Mouse (Mus musculus) embryonic facial prominence, embryonic 10.5 days (tissue): ENCODE results near the gene Zcrb1. TPM values are rescaled to one million over a fixed set of nuclear protein-coding genes. Genes with fewer than 3 reads are reported as not detected.
A peak's percentile ranks its signal among the peaks of the same experiment; 100 is the strongest.

Experiments
- DNase-seq: peaks from one replicate; pipeline ENCODE4 v3.0.0-alpha.2; 2017; ENCODE audit warnings: low spot score
- H3K27ac ChIP-seq: fragments of 300-500 bp; sonication (generic); replicated peaks from 2 replicates; pipeline ENCODE4 v1.5.1; 2016; ENCODE audit warnings: mild to moderate bottlenecking
- H3K27me3 ChIP-seq: fragments of 300-500 bp; sonication (generic); replicated peaks from 2 replicates; pipeline ENCODE4 v1.6.1; 2016; ENCODE audit warnings: low read depth, mild to moderate bottlenecking; ENCODE audit not compliant: poor library complexity, severe bottlenecking
- H3K36me3 ChIP-seq: fragments of 300-500 bp; sonication (generic); replicated peaks from 2 replicates; pipeline ENCODE4 v1.6.1; 2016; ENCODE audit warnings: mild to moderate bottlenecking, moderate library complexity
- H3K4me1 ChIP-seq: fragments of 300-500 bp; sonication (generic); 2 replicates; pipeline ENCODE4 v1.6.1; 2016
- H3K4me3 ChIP-seq: fragments of 300-500 bp; sonication (generic); 2 replicates; pipeline ENCODE4 v1.5.1; 2016; ENCODE audit warnings: mild to moderate bottlenecking, moderate library complexity
- H3K9me3 ChIP-seq: fragments of 300-500 bp; sonication (generic); 2 replicates; pipeline ENCODE4 v1.6.1; 2016; ENCODE audit warnings: mild to moderate bottlenecking
- WGBS: fragments of 180-500 bp; shearing (Covaris S2); methylation state at CpG from one replicate; pipeline ENCODE4 v1.1.7; 2016; 5-methylcytosine and 5-hydroxymethylcytosine counted together
- polyA plus RNA-seq: library from polyadenylated mRNA; unstranded; fragments of >200 nt; fragmentation: Nextera tagmentation; extraction: Ambion mirVana; gene quantifications from 2 replicates; pipeline ENCODE4 v1.2.1, GENCODE M21; 2016

The Zcrb1 gene
- 157 and 158 TPM in 2 replicates for polyA plus RNA-seq

- peak; percentile 91 for DNase-seq
- peak within 1 kb of the TSS; percentile 96 for H3K27ac ChIP-seq
- H3K27me3 ChIP-seq, result no peaks in the 10 kb centered on the region
- peak within 1 kb of the TSS; percentile 92 for H3K4me3 ChIP-seq
- H3K9me3 ChIP-seq, result no peaks in the 10 kb centered on the region
- H3K36me3 ChIP-seq, result peaks cover 36% of the 10 kb centered on the region
- under 1% methylated on average over 100 of the region's 100 CpGs for WGBS
- H3K4me1 ChIP-seq, result peaks cover 30% of the 10 kb centered on the region
Observed at GRCm38 (mm10) chr15:93397826-93398698, at the start of gene Zcrb1, which contains the start of gene Pphln1. Gene Zcrb1, minus strand, starts transcription at chr15:93398334. Gene Pphln1, plus strand, starts transcription at chr15:93398350.

DNA sequence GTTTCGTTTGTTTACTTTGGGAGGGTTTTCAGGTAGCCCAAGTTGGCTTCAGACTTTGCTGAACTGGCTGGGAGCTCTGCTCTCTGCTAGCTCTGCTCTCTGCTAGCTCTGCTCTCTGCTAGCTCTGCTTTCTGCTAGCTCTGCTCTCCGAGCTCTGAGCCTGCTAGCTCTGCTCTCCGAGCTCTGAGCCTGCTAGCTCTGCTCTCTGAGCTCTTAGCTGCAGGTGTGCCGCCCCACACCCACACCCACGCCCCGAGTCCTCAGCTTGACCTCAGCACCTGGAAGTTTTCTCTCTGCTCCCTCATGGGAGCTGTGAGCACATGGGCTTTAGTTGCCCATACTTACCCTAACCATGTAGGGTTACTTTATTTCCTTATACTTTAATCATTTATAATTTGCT is 45.5 kb upstream of the Zcrb1 start:
- Histone ChIP-seq H3K36me3 (peaks cover 86% of the 10 kb centered on the region), H3K4me1 (no peaks in the 10 kb centered on the region), H3K9me3 (no peaks in the 10 kb centered on the region), H3K4me3 (no peak overlapping the region), H3K27me3 (no peaks in the 10 kb centered on the region), H3K27ac (no peak overlapping the region)
- no peak for DNase-seq
- WGBS, result 92% methylated on average over 6 of the region's 6 CpGs

DNA sequence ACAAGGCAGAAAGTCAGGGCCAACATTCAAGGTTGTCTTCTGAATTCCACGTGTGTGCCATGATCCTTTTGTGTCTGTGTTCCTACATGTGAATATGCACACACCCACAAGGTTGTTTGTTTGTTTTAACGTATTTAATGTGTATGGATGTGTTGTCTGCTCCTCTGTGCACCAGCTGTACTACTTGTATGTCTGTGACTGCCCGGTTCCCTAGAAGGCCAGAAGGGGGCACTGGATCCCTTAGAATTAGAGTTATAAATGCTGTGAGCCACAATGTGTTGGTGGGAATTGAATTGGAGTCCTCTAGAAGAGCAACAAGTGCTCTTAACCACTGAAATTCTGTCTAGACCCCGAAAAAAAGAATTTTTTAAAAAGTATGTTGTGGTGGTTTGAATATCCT is 44.1 kb upstream of the Zcrb1 start:
- peaks cover 5% of the 10 kb centered on the region; the same call in 1 of the 2 replicates for H3K4me1 ChIP-seq
- peaks cover 85% of the 10 kb centered on the region for H3K36me3 ChIP-seq
- whole genome bisulfite sequencing, result 88% methylated on average over 4 of the region's 4 CpGs
- H3K4me3 ChIP-seq, result no peak overlapping the region
- no peaks in the 10 kb centered on the region for H3K9me3 ChIP-seq
- no peaks in the 10 kb centered on the region for H3K27me3 ChIP-seq
- no peak overlapping the region for H3K27ac ChIP-seq
- DNase-seq, result no peak

DNA sequence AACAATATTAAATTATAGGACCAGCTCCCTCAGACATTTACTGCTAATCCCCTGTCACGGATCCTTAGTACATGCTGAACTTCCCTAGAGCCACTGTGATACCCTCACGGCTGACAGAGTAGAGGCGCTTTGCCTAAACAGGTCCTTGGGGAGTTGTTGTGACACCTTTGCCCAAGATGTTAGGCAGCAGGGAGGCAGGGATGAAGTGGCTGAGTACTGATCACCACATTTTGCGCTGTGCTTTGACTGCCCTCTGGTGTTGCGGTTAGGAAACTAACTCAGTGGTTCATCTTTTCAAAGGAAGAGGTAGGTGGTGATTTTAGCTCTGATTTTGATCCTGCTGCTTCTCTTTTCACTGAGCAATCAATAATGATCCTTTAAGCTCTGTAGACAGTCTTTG is 40.5 kb upstream of the Zcrb1 start:
- Histone ChIP-seq H3K9me3 (no peaks in the 10 kb centered on the region), H3K4me1 (peaks cover 13% of the 10 kb centered on the region), H3K27ac (no peak overlapping the region), H3K36me3 (peaks cover 77% of the 10 kb centered on the region), H3K27me3 (no peaks in the 10 kb centered on the region), H3K4me3 (no peak overlapping the region)
- 45% methylated on average over 5 of the region's 5 CpGs for WGBS
- DNase-seq, result peak; percentile 54

DNA sequence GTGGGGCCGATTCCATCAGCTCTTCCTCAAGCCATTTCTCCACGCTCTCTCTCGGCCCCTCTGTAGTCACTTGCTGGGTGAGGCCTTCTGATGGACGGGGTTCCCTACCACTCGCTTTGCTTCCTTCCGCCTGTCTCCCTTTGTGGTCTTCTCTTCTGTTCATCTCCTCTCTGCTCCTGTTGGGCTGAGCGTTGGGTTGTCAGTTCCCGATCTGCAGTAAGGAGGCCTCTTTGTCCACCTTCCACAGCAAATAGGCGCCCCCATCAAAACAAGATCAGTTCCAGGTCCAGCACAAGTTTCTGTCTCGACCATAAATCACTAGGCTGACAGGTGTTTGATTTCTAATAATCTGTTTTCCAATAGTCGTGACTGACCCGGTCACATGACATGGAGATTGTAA is 37.9 kb upstream of the Zcrb1 start:
- no peak for DNase-seq
- Histone ChIP-seq H3K27me3 (no peaks in the 10 kb centered on the region), H3K4me3 (no peak overlapping the region), H3K9me3 (no peaks in the 10 kb centered on the region), H3K27ac (no peak overlapping the region), H3K36me3 (peaks cover 69% of the 10 kb centered on the region), H3K4me1 (peaks cover 17% of the 10 kb centered on the region)
- 93% methylated on average over 12 of the region's 12 CpGs for WGBS

- H3K27me3 ChIP-seq, result no peaks in the 10 kb centered on the region
- no peaks in the 10 kb centered on the region for H3K9me3 ChIP-seq
- DNase-seq, result peak; percentile 41
- no peak overlapping the region for H3K4me3 ChIP-seq
- 50% methylated on average over 11 of the region's 11 CpGs for WGBS
- H3K4me1 ChIP-seq, result peaks cover 17% of the 10 kb centered on the region
- peaks cover 64% of the 10 kb centered on the region for H3K36me3 ChIP-seq
- no peak overlapping the region for H3K27ac ChIP-seq
Observed at GRCm38 (mm10) chr15:93433811-93434210, 35.7 kb upstream of the Zcrb1 start.

- Histone ChIP-seq H3K36me3 (peaks cover 70% of the 10 kb centered on the region), H3K4me3 (no peak overlapping the region), H3K27me3 (no peaks in the 10 kb centered on the region), H3K4me1 (no peaks in the 10 kb centered on the region), H3K27ac (no peak overlapping the region), H3K9me3 (no peaks in the 10 kb centered on the region)
- DNase-seq, result no peak
- WGBS, result 92% methylated on average over 1 of the region's 1 CpGs
Observed at GRCm38 (mm10) chr15:93422537-93422936, 24.4 kb upstream of the Zcrb1 start.

- Histone ChIP-seq H3K27ac (no peak overlapping the region), H3K36me3 (peaks cover 65% of the 10 kb centered on the region), H3K4me1 (no peaks in the 10 kb centered on the region), H3K9me3 (no peaks in the 10 kb centered on the region), H3K4me3 (no peak overlapping the region), H3K27me3 (no peaks in the 10 kb centered on the region)
- WGBS, result 85% methylated on average over 7 of the region's 7 CpGs
- DNase-seq, result no peak
Observed at GRCm38 (mm10) chr15:93420596-93420995, 22.5 kb upstream of the Zcrb1 start.

DNA sequence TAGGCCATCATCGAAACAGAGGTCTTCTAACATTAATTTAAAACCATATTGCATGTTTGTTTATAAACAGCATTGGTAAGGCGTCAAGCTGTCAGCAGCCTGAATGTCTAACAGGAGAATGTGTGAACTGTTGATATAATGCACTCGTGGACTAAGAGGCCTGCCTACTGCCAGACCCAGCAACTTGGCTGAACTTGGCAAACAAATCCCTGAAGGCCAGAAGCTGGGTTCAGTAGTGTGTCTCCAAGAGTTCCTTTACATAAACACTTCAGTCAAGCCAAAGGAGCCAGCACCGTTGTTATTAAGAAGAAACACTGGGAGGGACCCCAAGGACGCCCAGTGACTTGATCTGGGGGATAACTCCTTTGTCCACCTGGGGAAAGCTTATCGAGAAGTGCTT is 18.2 kb upstream of the Zcrb1 start:
- Histone ChIP-seq H3K4me1 (no peaks in the 10 kb centered on the region), H3K36me3 (peaks cover 68% of the 10 kb centered on the region), H3K4me3 (no peak overlapping the region), H3K9me3 (no peaks in the 10 kb centered on the region), H3K27me3 (no peaks in the 10 kb centered on the region), H3K27ac (no peak overlapping the region)
- DNase-seq, result no peak
- WGBS, result 90% methylated on average over 6 of the region's 6 CpGs

GRCm38 (mm10) chr15:93414456-93414855 is 16.3 kb upstream of the Zcrb1 start:
- no peak for DNase-seq
- H3K4me3 ChIP-seq, result no peak overlapping the region
- H3K27me3 ChIP-seq, result no peaks in the 10 kb centered on the region
- H3K36me3 ChIP-seq, result peaks cover 74% of the 10 kb centered on the region
- no peaks in the 10 kb centered on the region for H3K4me1 ChIP-seq
- WGBS, result 93% methylated on average over 9 of the region's 9 CpGs
- H3K27ac ChIP-seq, result no peak overlapping the region
- no peaks in the 10 kb centered on the region for H3K9me3 ChIP-seq

DNA sequence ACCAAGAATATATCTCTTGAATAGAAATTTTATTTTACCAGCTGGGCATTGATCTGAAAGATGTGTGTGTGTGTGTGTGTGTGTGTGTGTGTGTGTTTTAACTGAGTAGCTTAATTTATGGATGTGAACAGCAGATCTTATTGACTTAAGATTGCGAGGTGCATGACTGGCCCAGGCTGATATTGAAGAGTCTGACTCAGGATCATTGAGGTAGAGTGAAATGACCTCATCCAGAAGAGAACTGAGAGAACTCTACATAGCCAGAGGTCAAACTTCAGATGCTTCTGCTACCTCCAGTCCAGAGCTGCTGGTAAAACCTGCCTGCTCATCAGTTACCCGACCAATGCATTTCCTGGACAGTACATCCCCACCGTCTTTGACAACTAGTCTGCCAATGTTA is 14.3 kb upstream of the Zcrb1 start:
- Histone ChIP-seq H3K36me3 (peaks cover 88% of the 10 kb centered on the region), H3K4me3 (no peak overlapping the region), H3K9me3 (no peaks in the 10 kb centered on the region), H3K27ac (no peak overlapping the region), H3K4me1 (no peaks in the 10 kb centered on the region), H3K27me3 (no peaks in the 10 kb centered on the region)
- 92% methylated on average over 3 of the region's 3 CpGs for WGBS
- DNase-seq, result no peak

- no peaks in the 10 kb centered on the region for H3K9me3 ChIP-seq
- no peak overlapping the region for H3K4me3 ChIP-seq
- no peaks in the 10 kb centered on the region for H3K27me3 ChIP-seq
- DNase-seq, result no peak
- no peaks in the 10 kb centered on the region; the same call in 1 of the 2 replicates for H3K4me1 ChIP-seq
- H3K27ac ChIP-seq, result no peak overlapping the region
- 92% methylated on average over 5 of the region's 5 CpGs for WGBS
- H3K36me3 ChIP-seq, result peaks cover 57% of the 10 kb centered on the region
Observed at GRCm38 (mm10) chr15:93406492-93406891, 8.4 kb upstream of the Zcrb1 start.

DNA sequence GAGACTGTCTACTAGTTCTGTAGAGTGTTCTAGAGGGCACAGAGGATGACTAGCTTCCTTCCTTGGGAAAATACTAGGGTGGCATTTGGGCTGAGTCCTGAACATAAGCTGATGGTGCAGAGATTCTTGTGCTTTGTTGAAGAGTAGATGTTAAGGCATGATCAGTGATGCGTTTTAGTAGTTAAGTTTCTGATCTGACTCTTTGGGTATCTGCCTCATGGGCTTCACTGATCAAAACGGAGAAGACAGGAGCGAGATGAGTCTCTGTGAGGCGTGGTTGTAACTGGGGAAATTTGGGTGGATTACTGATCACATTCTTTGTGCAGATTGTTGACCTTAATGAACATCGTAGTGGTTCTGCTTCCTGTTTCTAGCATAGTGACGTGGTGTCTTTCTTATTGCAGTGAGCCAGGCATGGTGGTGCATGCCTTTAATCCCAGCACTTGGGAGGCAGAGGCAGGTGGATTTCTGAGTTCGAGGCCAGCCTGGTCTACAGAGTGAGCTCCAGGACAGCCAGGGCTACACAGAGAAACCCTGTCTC is 7.4 kb upstream of the Zcrb1 start:
- no peak for DNase-seq
- Histone ChIP-seq H3K4me3 (no peak overlapping the region), H3K27ac (no peak overlapping the region), H3K27me3 (no peaks in the 10 kb centered on the region), H3K36me3 (peaks cover 54% of the 10 kb centered on the region), H3K9me3 (no peaks in the 10 kb centered on the region), H3K4me1 (no peaks in the 10 kb centered on the region; the same call in 1 of the 2 replicates)
- 90% methylated on average over 7 of the region's 7 CpGs for WGBS
